Mouse (Mus musculus): ENCODE data around the gene Lamtor2.

DNA sequence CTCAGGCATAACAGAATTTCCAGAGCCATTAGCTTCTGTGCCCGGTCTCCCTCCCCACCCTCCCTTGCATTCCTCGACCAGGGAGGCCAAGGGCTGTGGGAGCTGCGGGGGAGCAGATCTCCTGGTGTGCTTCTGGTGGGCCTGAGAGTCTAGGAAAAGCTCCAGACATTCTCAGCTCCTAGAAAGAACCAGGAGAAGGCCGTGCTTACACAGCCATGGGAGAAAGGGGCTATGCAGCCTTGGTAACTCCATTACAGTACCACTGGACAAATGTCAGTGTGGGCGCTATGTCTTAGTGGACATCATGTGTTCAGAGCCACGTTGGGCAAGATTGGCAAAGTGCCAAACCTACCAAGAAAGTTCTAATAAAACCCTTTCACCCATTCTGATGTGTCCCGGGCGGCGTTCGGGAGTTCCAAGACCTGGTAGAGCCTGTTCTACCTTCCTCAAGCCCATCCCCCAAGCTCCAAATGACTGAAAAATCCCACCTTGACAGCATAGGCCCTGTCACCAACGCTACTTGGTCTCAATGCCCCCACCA lies 50.8 kb downstream of the Lamtor2 start:
- TF ChIP-seq CTCF (IDR thresholded peaks at IDR 0.05; ENCODE audit: control insufficient read depth, insufficient read depth, insufficient read length): no peak
- TF ChIP-seq MAX (IDR thresholded peaks at IDR 0.05): no peak
- TF ChIP-seq USF1 (IDR thresholded peaks at IDR 0.05; ENCODE audit: low read depth): no peak
- no peak for TF ChIP-seq CEBPB (IDR thresholded peaks at IDR 0.05; ENCODE audit: low read depth)
- no peak for TF ChIP-seq MYOG (IDR thresholded peaks at IDR 0.05; ENCODE audit: control insufficient read depth, extremely low read depth, insufficient read length)
- no peak for TF ChIP-seq FOSL1 (IDR thresholded peaks at IDR 0.05; ENCODE audit: insufficient read depth, low read length, poor library complexity, severe bottlenecking)
- no peak for TF ChIP-seq MYOD1 (IDR thresholded peaks at IDR 0.05; ENCODE audit: control insufficient read depth, insufficient read length, low read depth)

Data from C2C12 (cell line).